Mouse (Mus musculus): ENCODE data around the gene Cox19.

Gene Cox19

GRCm38 (mm10) chr5:139381586-139382513, 30.6 kb upstream of the Cox19 start:
- DNase-seq: no peak

- peak; percentile 90 for DNase-seq
Measured at GRCm38 (mm10) chr5:139380385-139381248, 29.4 kb upstream of the Cox19 start.

- DNase-seq: no peak
Measured at GRCm38 (mm10) chr5:139379771-139380384, 28.7 kb upstream of the Cox19 start.

- no peak for DNase-seq
Measured at GRCm38 (mm10) chr5:139378986-139379629, 27.9 kb upstream of the Cox19 start.

GRCm38 (mm10) chr5:139378271-139378556, 27.0 kb upstream of the Cox19 start:
- no peak for DNase-seq

- no peak for DNase-seq
Measured at GRCm38 (mm10) chr5:139377468-139378270, 26.5 kb upstream of the Cox19 start, which contains the start of gene Gpr146. Gene Gpr146 (plus strand): TSS chr5:139377697.

GRCm38 (mm10) chr5:139374841-139375240, 23.6 kb upstream of the Cox19 start:
- no peak for DNase-seq

GRCm38 (mm10) chr5:139373889-139374444, 22.7 kb upstream of the Cox19 start:
- no peak for DNase-seq

- no peak for DNase-seq
Measured at GRCm38 (mm10) chr5:139373126-139373525, 21.9 kb upstream of the Cox19 start.

- peak; percentile 83 for DNase-seq
Measured at GRCm38 (mm10) chr5:139371631-139372401, 20.6 kb upstream of the Cox19 start.

- DNase-seq: no peak
Measured at GRCm38 (mm10) chr5:139371118-139371517, 19.9 kb upstream of the Cox19 start.

GRCm38 (mm10) chr5:139370336-139370735, 19.1 kb upstream of the Cox19 start:
- no peak for DNase-seq

GRCm38 (mm10) chr5:139368638-139369320, 17.6 kb upstream of the Cox19 start:
- no peak for DNase-seq

GRCm38 (mm10) chr5:139367884-139368458, 16.8 kb upstream of the Cox19 start:
- DNase-seq: no peak

- no peak for DNase-seq
Measured at GRCm38 (mm10) chr5:139366484-139366883, 15.3 kb upstream of the Cox19 start.

- DNase-seq: no peak
Measured at GRCm38 (mm10) chr5:139365827-139366226, 14.6 kb upstream of the Cox19 start.

GRCm38 (mm10) chr5:139364911-139365571, 13.8 kb upstream of the Cox19 start:
- DNase-seq: no peak

- peak; percentile 85 for DNase-seq
Measured at GRCm38 (mm10) chr5:139364260-139364910, 13.2 kb upstream of the Cox19 start.

GRCm38 (mm10) chr5:139363858-139364257, 12.6 kb upstream of the Cox19 start:
- no peak for DNase-seq
